Mouse (Mus musculus) kidney, adult 2 months (tissue): ENCODE results near the gene Git2.

Experiments
- CTCF ChIP-seq: fragments of 200-500 bp; conservative IDR thresholded peaks from 2 replicates; pipeline ENCODE4 v1.5.1; 2011; ENCODE audit warnings: low read depth, mild to moderate bottlenecking, control low read depth, low read length, moderate library complexity, mixed read lengths; ENCODE audit not compliant: insufficient read depth, insufficient read length
- POLR2A ChIP-seq: fragments of 200-500 bp; IDR thresholded peaks from one replicate; pipeline ENCODE4 v1.6.1; 2011; ENCODE audit warnings: low read depth, low read length, control low read depth

DNA sequence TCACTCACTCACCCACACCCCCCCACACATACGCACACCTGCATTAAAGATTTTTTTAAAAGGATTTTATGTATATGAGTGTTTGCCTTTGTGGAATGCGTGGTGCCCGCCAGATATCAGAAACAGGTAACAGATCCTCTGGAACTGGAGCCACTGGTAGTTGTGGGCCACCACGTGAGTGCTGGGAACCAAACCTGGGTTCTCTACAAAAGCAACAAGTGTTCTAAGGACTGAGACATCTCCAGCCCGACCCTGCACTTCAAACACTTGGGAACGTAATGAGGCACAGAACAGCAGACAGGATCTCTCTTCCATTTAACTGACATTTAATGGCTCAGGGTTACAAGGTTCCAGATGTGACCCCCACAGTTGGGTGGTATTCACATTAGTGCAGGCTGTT, 32.6 kb upstream of the Git2 start:
- TF ChIP-seq CTCF (no peak), POLR2A (no peak)
